Mouse (Mus musculus): ENCODE measurements around the gene Ints3.
"Not testable (repeated sequence)": the region's sequence is repeated elsewhere in the genome, so short reads cannot be mapped to it uniquely, and the experiment has no call there.

Ints3 gene

DNA sequence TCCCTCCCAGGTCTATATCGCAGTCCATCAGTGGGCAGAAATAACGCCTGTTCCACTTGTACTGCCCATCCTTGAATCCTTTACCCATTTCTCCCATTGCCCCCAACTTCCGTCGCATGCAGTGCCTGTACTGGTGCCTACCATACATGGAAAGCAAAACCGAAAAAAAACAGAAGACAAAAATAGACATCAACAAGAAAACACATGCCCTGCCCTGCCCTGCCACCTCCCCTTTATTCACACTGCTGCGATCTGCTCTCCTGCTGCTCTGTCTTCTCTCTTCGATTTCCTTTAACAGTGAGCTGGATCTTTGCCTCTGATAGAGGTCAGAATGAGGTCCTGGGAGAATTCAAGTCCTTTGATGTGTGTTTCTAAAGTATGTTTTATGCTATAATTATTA is 75.5 kb downstream of the Ints3 start:
- DNase-seq (ENCODE audit: low read depth, low spot score) = no peak

DNA sequence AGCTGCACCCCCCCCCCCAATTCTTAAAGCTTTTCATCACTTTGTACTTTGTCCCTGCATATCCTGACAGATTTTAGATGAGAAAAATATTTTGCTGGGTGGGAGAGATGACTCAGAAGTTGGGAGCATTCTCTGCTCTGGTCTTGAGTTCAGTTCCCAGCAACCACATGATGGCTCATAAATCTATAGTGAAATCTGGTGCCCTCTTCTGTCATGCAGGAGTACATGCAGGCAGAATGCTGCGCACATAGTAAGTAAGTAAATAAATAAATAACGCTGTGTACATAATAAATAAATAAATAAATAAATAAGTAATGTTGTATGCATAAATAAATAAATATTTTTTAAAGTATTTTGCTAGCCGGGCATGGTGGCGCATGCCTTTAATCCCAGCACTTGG is 85.6 kb downstream of the Ints3 start:
- no peak for DNase-seq (ENCODE audit: low read depth, low spot score)

DNA sequence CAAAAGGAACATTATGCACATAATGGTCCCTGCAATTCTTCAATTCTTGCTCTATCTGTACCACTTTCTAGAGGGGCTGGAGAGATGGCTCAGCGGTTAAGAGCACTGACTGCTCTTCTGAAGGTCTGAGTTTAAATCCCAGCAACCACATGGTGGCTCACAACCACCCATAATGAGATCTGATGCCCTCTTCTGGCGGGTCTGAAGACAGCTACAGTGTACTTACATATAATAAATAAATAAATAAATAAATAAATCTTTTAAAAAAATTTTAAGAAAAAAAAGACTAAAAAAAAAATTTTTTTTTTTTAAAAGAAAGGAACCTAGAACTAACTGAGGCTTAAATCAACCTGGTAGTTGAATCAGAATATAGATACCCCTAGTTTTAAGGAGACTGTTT is 90.6 kb downstream of the Ints3 start:
- DNase-seq (ENCODE audit: low read depth, low spot score) = not testable (repeated sequence)
